Mouse (Mus musculus) MEL (cell line): Measurements from ENCODE around the gene Gm49318. TPM values are rescaled to one million over a fixed set of nuclear protein-coding genes. Genes with fewer than 3 reads are reported as not detected.
A peak's percentile ranks its signal among the peaks of the same experiment; 100 is the strongest.

Experiments
- DNase-seq: peaks from one replicate; pipeline ENCODE4 v3.0.0; 2011; ENCODE audit warnings: low read depth, low spot score
- H3K27ac ChIP-seq: 2 replicates; pipeline ENCODE4 v1.5.1; 2012; ENCODE audit warnings: low read depth, mild to moderate bottlenecking, control low read depth, low read length, moderate library complexity; ENCODE audit not compliant: control insufficient read depth
- H3K27me3 ChIP-seq, 2 experiments: fragments of 150-350 bp in 1 of 2; sonication (generic) in 1 of 2; 2 replicates each; pipeline ENCODE4 v1.6.1; 2012; ENCODE audit warnings: low read length in 2 of 2, mild to moderate bottlenecking in 2 of 2, improper control_type of control experiment in 1 of 2, moderate library complexity in 1 of 2; ENCODE audit not compliant: insufficient read depth in 2 of 2, control insufficient read depth in 1 of 2
- H3K36me3 ChIP-seq, 2 experiments: 2 replicates each; pipeline ENCODE4 v1.6.1; 2012 to 2014; ENCODE audit warnings: low read length in 2 of 2, improper control_type of control experiment in 1 of 2, inconsistent platforms in 1 of 2, mild to moderate bottlenecking in 1 of 2; ENCODE audit not compliant: insufficient read depth in 2 of 2, control insufficient read depth in 1 of 2
- H3K4me1 ChIP-seq, 2 experiments: fragments of 150-350 bp in 1 of 2; sonication (generic) in 1 of 2; 2 replicates each; pipeline ENCODE4 v1.6.1; 2012; ENCODE audit warnings: low read length in 2 of 2, improper control_type of control experiment in 1 of 2, mild to moderate bottlenecking in 1 of 2; ENCODE audit not compliant: insufficient read depth in 2 of 2, control insufficient read depth in 1 of 2
- H3K4me3 ChIP-seq, 2 experiments: fragments of 150-350 bp in 1 of 2; sonication (generic) in 1 of 2; 2 replicates each; pipeline ENCODE4 v1.5.1; 2012; ENCODE audit warnings: low read depth in 2 of 2, low read length in 2 of 2, mild to moderate bottlenecking in 2 of 2, moderate library complexity in 2 of 2, control low read depth in 1 of 2, improper control_type of control experiment in 1 of 2; ENCODE audit not compliant: control insufficient read depth in 1 of 2, insufficient read depth in 1 of 2
- H3K79me2 ChIP-seq: 2 replicates; pipeline ENCODE4 v1.6.1; 2012; ENCODE audit warnings: mild to moderate bottlenecking, low read length, moderate library complexity; ENCODE audit not compliant: control insufficient read depth, poor library complexity, insufficient read depth
- H3K9ac ChIP-seq: 2 replicates; pipeline ENCODE4 v1.6.1; 2012; ENCODE audit warnings: low read depth, mild to moderate bottlenecking, control low read depth, low read length, moderate library complexity; ENCODE audit not compliant: control insufficient read depth, poor library complexity, severe bottlenecking
- H3K9me3 ChIP-seq: fragments of 150-350 bp; sonication (generic); replicated peaks from 2 replicates; pipeline ENCODE4 v1.6.1; 2012; ENCODE audit warnings: mild to moderate bottlenecking, low read length, improper control_type of control experiment, moderate library complexity; ENCODE audit not compliant: insufficient read depth
- BHLHE40 ChIP-seq: IDR thresholded peaks from 2 replicates; pipeline ENCODE4 v1.6.1; 2012; ENCODE audit warnings: low read depth, mild to moderate bottlenecking, inconsistent platforms, low read length, improper control_type of control experiment, borderline replicate concordance
- CHD1 ChIP-seq: IDR thresholded peaks from 2 replicates; pipeline ENCODE4 v1.6.1; 2012; ENCODE audit warnings: low read depth, mild to moderate bottlenecking, inconsistent platforms, low read length, improper control_type of control experiment
- CTCF ChIP-seq, 3 experiments: IDR thresholded peaks in 2 of 3; conservative IDR thresholded peaks in 1 of 3; 2 replicates each; pipeline ENCODE4 v1.5.1; 2011 to 2012; ENCODE audit warnings: low read length in 3 of 3, low read depth in 2 of 3, mild to moderate bottlenecking in 2 of 3, improper control_type of control experiment in 1 of 3, inconsistent platforms in 1 of 3, mixed read lengths in 1 of 3, moderate library complexity in 1 of 3; ENCODE audit not compliant: control insufficient read depth in 1 of 3, insufficient read depth in 1 of 3, poor library complexity in 1 of 3, severe bottlenecking in 1 of 3
- E2F4 ChIP-seq: IDR thresholded peaks from 2 replicates; pipeline ENCODE4 v1.6.1; 2011; ENCODE audit warnings: low read depth, low read length, improper control_type of control experiment, borderline replicate concordance
- ETS1 ChIP-seq: IDR thresholded peaks from 2 replicates; pipeline ENCODE4 v1.6.1; 2012; ENCODE audit warnings: low read depth, mild to moderate bottlenecking, inconsistent platforms, low read length, improper control_type of control experiment, moderate library complexity
- GATA1 ChIP-seq: IDR thresholded peaks from 2 replicates; pipeline ENCODE4 v1.6.1; 2011; ENCODE audit warnings: low read depth, low read length, improper control_type of control experiment
- HCFC1 ChIP-seq: IDR thresholded peaks from 2 replicates; pipeline ENCODE4 v1.6.1; 2012; ENCODE audit warnings: low read depth, mild to moderate bottlenecking, inconsistent platforms, low read length, improper control_type of control experiment, moderate library complexity
- KAT2A ChIP-seq: conservative IDR thresholded peaks from 2 replicates; pipeline ENCODE4 v1.6.1; 2012; ENCODE audit warnings: low read depth, low read length, improper control_type of control experiment, inconsistent platforms
- MAFK ChIP-seq: IDR thresholded peaks from 2 replicates; pipeline ENCODE4 v1.6.1; 2011; ENCODE audit warnings: low read depth, mild to moderate bottlenecking, low read length, improper control_type of control experiment, borderline replicate concordance
- MAX ChIP-seq: IDR thresholded peaks from 2 replicates; pipeline ENCODE4 v1.6.1; 2011; ENCODE audit warnings: low read length, improper control_type of control experiment
- MXI1 ChIP-seq: IDR thresholded peaks from 2 replicates; pipeline ENCODE4 v1.6.1; 2011; ENCODE audit warnings: mild to moderate bottlenecking, low read depth, low read length, improper control_type of control experiment
- NELFE ChIP-seq: IDR thresholded peaks from 2 replicates; pipeline ENCODE4 v1.6.1; 2011; ENCODE audit warnings: low read depth, low read length, improper control_type of control experiment
- POLR2A ChIP-seq, 2 experiments: IDR thresholded peaks; 2 replicates each; pipeline ENCODE4 v1.6.1; 2011 to 2012; ENCODE audit warnings: low read length in 2 of 2, mild to moderate bottlenecking in 2 of 2, control low read depth in 1 of 2, improper control_type of control experiment in 1 of 2, low read depth in 1 of 2, moderate library complexity in 1 of 2; ENCODE audit not compliant: control insufficient read depth in 1 of 2, insufficient read depth in 1 of 2, poor library complexity in 1 of 2
- POLR2AphosphoS2 ChIP-seq: IDR thresholded peaks from 2 replicates; pipeline ENCODE4 v1.6.1; 2011; ENCODE audit warnings: low read length, improper control_type of control experiment
- RCOR1 ChIP-seq: IDR thresholded peaks from 2 replicates; pipeline ENCODE4 v1.6.1; 2012; ENCODE audit warnings: low read depth, mild to moderate bottlenecking, inconsistent platforms, low read length, improper control_type of control experiment
- SIN3A ChIP-seq: IDR thresholded peaks from 2 replicates; pipeline ENCODE4 v1.6.1; 2012; ENCODE audit warnings: low read length, improper control_type of control experiment, inconsistent platforms
- SMC3 ChIP-seq: IDR thresholded peaks from 2 replicates; pipeline ENCODE4 v1.6.1; 2011; ENCODE audit warnings: low read depth, low read length, improper control_type of control experiment
- TAL1 ChIP-seq: IDR thresholded peaks from 2 replicates; pipeline ENCODE4 v1.6.1; 2012; ENCODE audit warnings: mild to moderate bottlenecking, inconsistent platforms, low read length, moderate library complexity, mixed read lengths
- TCF12 ChIP-seq: IDR thresholded peaks from 2 replicates; pipeline ENCODE4 v1.6.1; 2014; ENCODE audit warnings: low read depth, mild to moderate bottlenecking, inconsistent platforms, low read length, improper control_type of control experiment, moderate library complexity
- UBTF ChIP-seq: IDR thresholded peaks from 2 replicates; pipeline ENCODE4 v1.6.1; 2012; ENCODE audit warnings: low read depth, mild to moderate bottlenecking, inconsistent platforms, low read length, improper control_type of control experiment, moderate library complexity, borderline replicate concordance; ENCODE audit not compliant: insufficient read depth
- USF1 ChIP-seq: IDR thresholded peaks from 2 replicates; pipeline ENCODE4 v1.6.1; 2014; ENCODE audit warnings: low read depth, mild to moderate bottlenecking, inconsistent platforms, low read length, improper control_type of control experiment, moderate library complexity
- USF2 ChIP-seq, 2 experiments: IDR thresholded peaks; 2 replicates each; pipeline ENCODE4 v1.6.1; 2011 to 2012; ENCODE audit warnings: improper control_type of control experiment in 2 of 2, low read length in 2 of 2, borderline replicate concordance in 1 of 2, inconsistent platforms in 1 of 2, low read depth in 1 of 2, mild to moderate bottlenecking in 1 of 2; ENCODE audit not compliant: insufficient read depth in 1 of 2
- ZC3H11A ChIP-seq: IDR thresholded peaks from 2 replicates; pipeline ENCODE4 v1.6.1; 2012; ENCODE audit warnings: low read depth, mild to moderate bottlenecking, inconsistent platforms, low read length, improper control_type of control experiment
- ZKSCAN1 ChIP-seq: IDR thresholded peaks from 2 replicates; pipeline ENCODE4 v1.6.1; 2012; ENCODE audit warnings: low read depth, mild to moderate bottlenecking, inconsistent platforms, low read length, improper control_type of control experiment, moderate library complexity
- ZNF384 ChIP-seq: IDR thresholded peaks from 2 replicates; pipeline ENCODE4 v1.6.1; 2012; ENCODE audit warnings: low read depth, mild to moderate bottlenecking, inconsistent platforms, low read length, improper control_type of control experiment
- polyA plus RNA-seq, 2 experiments: library from polyadenylated mRNA; stranded (reverse) in 1 of 2; unstranded in 1 of 2; fragments of >175 nt in 1 of 2; fragments of >200 nt in 1 of 2; gene quantifications; 2 replicates each; pipeline versions ENCODE4 v1.2.1 to v1.2.4; 2012; ENCODE audit warnings: low replicate concordance in 2 of 2, low read depth in 1 of 2; ENCODE audit not compliant: insufficient read length in 2 of 2, insufficient read depth in 1 of 2, missing spikeins in 1 of 2
- total RNA-seq: library from RNA; depleted of rRNA; stranded (reverse); fragments of 300-350 nt; gene quantifications from 2 replicates; pipeline ENCODE4 v1.2.3, GENCODE M21; 2012

Gene Gm49318
- total and polyA plus RNA-seq, 3 experiments = not detected

GRCm38 (mm10) chr9:22064341-22064740, 6.7 kb downstream of the Gm49318 start:
- no peaks in the 10 kb centered on the region for H3K4me1 ChIP-seq
- no peak overlapping the region for H3K27ac ChIP-seq
- no peak overlapping the region for H3K4me3 ChIP-seq
- H3K27me3 ChIP-seq = no peaks in the 10 kb centered on the region
- TF ChIP-seq HCFC1 (no peak), POLR2A (IDR thresholded peaks at IDR 0.05; ENCODE audit: control insufficient read depth in 1 of 2, insufficient read depth in 1 of 2, low read depth in 1 of 2, low read length in 2 of 2, poor library complexity in 1 of 2) (0 out of 4 replicates have a peak, but pooled peaks of 1 of the 2 experiments have one; percentile 2), UBTF (no peak), NELFE (no peak)
- H3K9me3 ChIP-seq = no peaks in the 10 kb centered on the region
- H3K36me3 ChIP-seq = peaks cover 0 to 8% of the 10 kb centered on the region in 2 experiments; a peak in 2 of 4 replicates
- H3K79me2 ChIP-seq = no peaks in the 10 kb centered on the region
- no peak overlapping the region for H3K9ac ChIP-seq
- DNase-seq = no peak

- Histone ChIP-seq H3K27ac (no peak overlapping the region), H3K79me2 (no peaks in the 10 kb centered on the region), H3K4me1 (no peaks in the 10 kb centered on the region), H3K4me3 (no peak overlapping the region), H3K9ac (no peak overlapping the region), H3K9me3 (no peaks in the 10 kb centered on the region), H3K27me3 (no peaks in the 10 kb centered on the region), H3K36me3 (peaks cover 0 to 11% of the 10 kb centered on the region in 2 experiments; a peak in 2 of 4 replicates)
- TF ChIP-seq SMC3 (no peak), USF1 (no peak), CHD1 (no peak), GATA1 (no peak), BHLHE40 (no peak), MAX (0 out of 2 replicates have a peak, but pooled peaks have one; percentile 7)
- DNase-seq = no peak
These were observed 9.7 kb downstream of the Gm49318 start for GRCm38 (mm10) chr9:22061339-22061738.

- Histone ChIP-seq H3K4me3 (no peak overlapping the region), H3K4me1 (no peaks in the 10 kb centered on the region), H3K9me3 (no peaks in the 10 kb centered on the region), H3K27ac (no peak overlapping the region), H3K79me2 (no peaks in the 10 kb centered on the region), H3K27me3 (no peaks in the 10 kb centered on the region), H3K9ac (no peak overlapping the region), H3K36me3 (peaks cover 0 to 7% of the 10 kb centered on the region in 2 experiments; a peak in 2 of 4 replicates)
- DNase-seq = no peak
- TF ChIP-seq HCFC1 (no peak), ZNF384 (no peak), ZKSCAN1 (no peak), ZC3H11A (no peak), USF2 (IDR thresholded peaks at IDR 0.05; ENCODE audit: borderline replicate concordance in 1 of 2, insufficient read depth in 1 of 2, low read depth in 1 of 2, low read length in 2 of 2) (no peak), KAT2A (no peak), ETS1 (no peak), MAFK (no peak), TAL1 (no peak), SIN3A (no peak), RCOR1 (no peak), CHD1 (no peak), TCF12 (no peak), E2F4 (no peak), NELFE (no peak), GATA1 (no peak), POLR2AphosphoS2 (no peak), BHLHE40 (no peak), MXI1 (no peak), CTCF (IDR thresholded peaks at IDR 0.05 in 2 of 3, conservative IDR thresholded peaks at IDR 0.05 in 1 of 3; ENCODE audit: control insufficient read depth in 1 of 3, insufficient read depth in 1 of 3, low read depth in 2 of 3, low read length in 3 of 3, poor library complexity in 1 of 3, severe bottlenecking in 1 of 3) (no peak)
These were observed 13.0 kb downstream of the Gm49318 start for GRCm38 (mm10) chr9:22058011-22058424.
